Mouse (Mus musculus): ENCODE data around the gene Smok3b. TPM values are rescaled to one million over a fixed set of nuclear protein-coding genes. Genes with fewer than 3 reads are reported as not detected.

The Smok3b gene
- polyA plus RNA-seq, 1 experiment from 2014 or later = not detected

DNA sequence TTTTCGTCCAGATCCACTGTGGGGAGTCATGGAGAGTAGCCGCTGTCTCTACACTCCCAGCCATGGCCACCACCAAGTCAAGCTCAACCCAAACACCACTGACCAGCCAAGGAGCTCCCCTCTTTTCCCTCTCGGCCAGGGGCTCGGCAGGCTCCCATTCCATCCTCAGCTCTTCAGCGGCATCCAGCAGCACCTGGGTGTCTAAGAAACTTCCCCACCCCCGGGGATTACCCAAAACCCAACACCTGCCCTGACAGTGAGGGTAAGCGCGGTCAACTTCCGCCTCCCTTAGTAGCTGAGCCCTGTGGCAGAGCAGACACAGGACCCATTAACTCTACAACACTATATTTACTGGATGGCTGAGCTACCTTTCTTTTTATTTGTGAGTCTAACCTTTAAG lies 60.2 kb downstream of the Smok3b start:
- Histone ChIP-seq H3K4me3 (ENCODE audit: low read depth, low read length) (no peak overlapping the region), H3K9me3 (replicated peaks; ENCODE audit: control insufficient read depth, low read length) (no peaks in the 10 kb centered on the region), H3K27me3 (ENCODE audit: control insufficient read depth, insufficient read depth, low read depth, low read length) (no peaks in the 10 kb centered on the region), H3K27ac (ENCODE audit: low read length) (no peak overlapping the region), H3K36me3 (ENCODE audit: control insufficient read depth, insufficient read depth) (no peaks in the 10 kb centered on the region), H3K4me2 (ENCODE audit: low read depth, low read length) (no peak overlapping the region), H3K4me1 (ENCODE audit: control insufficient read depth, low read depth, low read length) (peaks cover 12% of the 10 kb centered on the region), H3K9ac (ENCODE audit: low read depth, low read length) (no peak overlapping the region)
- no peak for ATAC-seq (ENCODE audit: low read depth)
- WGBS (ENCODE audit: insufficient replicate concordance) = 73% methylated on average over 9 of the region's 9 CpGs

GRCm38 (mm10) chr5:138083318-138083900 lies 62.2 kb downstream of the Smok3b start:
- WGBS (ENCODE audit: insufficient replicate concordance) = 52% methylated on average over 2 of the region's 2 CpGs
- no peak overlapping the region for H3K27ac ChIP-seq (ENCODE audit: low read length)

DNA sequence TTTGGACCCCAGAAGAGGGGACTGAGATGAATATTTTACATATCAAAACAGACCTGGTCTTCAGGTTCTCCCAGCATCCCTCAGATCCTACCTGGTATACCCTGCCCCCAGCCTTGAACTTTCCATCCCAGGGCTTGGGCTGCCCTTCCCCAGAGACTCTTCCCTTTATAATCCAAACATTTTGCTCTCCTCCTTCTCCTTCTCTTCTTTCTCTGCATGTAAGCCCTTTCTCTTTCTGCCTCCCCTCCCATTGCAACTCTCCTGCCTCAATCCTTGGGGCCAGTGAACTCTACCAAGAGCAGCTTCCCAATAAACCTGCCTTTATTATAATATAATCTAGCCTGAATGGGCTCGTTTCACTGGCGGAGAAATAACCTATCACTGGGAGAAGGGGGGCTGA lies 62.7 kb downstream of the Smok3b start:
- no peaks in the 10 kb centered on the region for H3K9me3 ChIP-seq (replicated peaks; ENCODE audit: control insufficient read depth, low read length)
- H3K9ac ChIP-seq (ENCODE audit: low read depth, low read length) = no peak overlapping the region
- H3K4me3 ChIP-seq (ENCODE audit: low read depth, low read length) = no peak overlapping the region
- WGBS (ENCODE audit: insufficient replicate concordance) = 76% methylated on average over 2 of the region's 2 CpGs
- peaks cover 27% of the 10 kb centered on the region for H3K4me1 ChIP-seq (ENCODE audit: control insufficient read depth, low read depth, low read length)
- ATAC-seq (ENCODE audit: low read depth) = no peak
- H3K4me2 ChIP-seq (ENCODE audit: low read depth, low read length) = no peak overlapping the region
- peak overlapping the region; percentile 34; the same call in 1 of the 2 replicates for H3K27ac ChIP-seq (ENCODE audit: low read length)
- H3K27me3 ChIP-seq (ENCODE audit: control insufficient read depth, insufficient read depth, low read depth, low read length) = no peaks in the 10 kb centered on the region
- H3K36me3 ChIP-seq (ENCODE audit: control insufficient read depth, insufficient read depth) = no peaks in the 10 kb centered on the region

More at GRCm38 (mm10) chr5:138083318-138083900, 62.2 kb downstream of the Smok3b start:
- H3K4me1 ChIP-seq (ENCODE audit: control insufficient read depth, low read depth, low read length) = peaks cover 21% of the 10 kb centered on the region
- no peak overlapping the region for H3K4me3 ChIP-seq (ENCODE audit: low read depth, low read length)
- no peak overlapping the region for H3K4me2 ChIP-seq (ENCODE audit: low read depth, low read length)
- H3K9me3 ChIP-seq (replicated peaks; ENCODE audit: control insufficient read depth, low read length) = no peaks in the 10 kb centered on the region
- no peaks in the 10 kb centered on the region for H3K36me3 ChIP-seq (ENCODE audit: control insufficient read depth, insufficient read depth)
- no peak overlapping the region for H3K9ac ChIP-seq (ENCODE audit: low read depth, low read length)
- H3K27me3 ChIP-seq (ENCODE audit: control insufficient read depth, insufficient read depth, low read depth, low read length) = no peaks in the 10 kb centered on the region
- ATAC-seq (ENCODE audit: low read depth) = no peak

GRCm38 (mm10) chr5:138084507-138084906 lies 63.3 kb downstream of the Smok3b start:
- WGBS (ENCODE audit: insufficient replicate concordance) = 17% methylated on average over 2 of the region's 2 CpGs
- peak overlapping the region; percentile 51 for H3K27ac ChIP-seq (ENCODE audit: low read length)

DNA sequence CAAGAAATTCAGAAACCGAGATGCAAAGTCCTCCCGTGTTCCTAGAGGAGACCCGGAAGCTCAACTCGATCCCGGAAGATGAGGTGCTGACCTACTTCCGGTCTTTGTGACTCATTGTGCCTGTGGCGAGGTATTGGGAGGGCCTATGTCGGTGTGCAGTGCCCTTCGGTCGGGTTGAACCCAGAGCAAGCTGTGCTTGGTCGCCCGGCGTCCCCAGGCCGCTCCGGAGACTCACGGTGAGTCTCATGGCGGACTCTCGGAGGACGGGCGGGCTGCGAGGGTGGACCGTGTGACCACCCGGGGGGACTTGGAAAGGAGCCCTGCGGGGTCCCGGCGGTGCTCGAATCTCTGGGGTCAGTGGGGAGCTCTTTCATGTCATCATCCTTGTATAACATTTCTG lies 63.8 kb downstream of the Smok3b start, which contains the start of gene Zkscan1:
Zkscan1 (plus strand) TSS at position 89 of the 400 bp plus-strand sequence.
- H3K4me2 ChIP-seq (ENCODE audit: low read depth, low read length) = peak within 1 kb of the TSS; percentile 83
- H3K36me3 ChIP-seq (ENCODE audit: control insufficient read depth, insufficient read depth) = no peaks in the 10 kb centered on the region
- H3K27me3 ChIP-seq (ENCODE audit: control insufficient read depth, insufficient read depth, low read depth, low read length) = no peaks in the 10 kb centered on the region
- H3K9ac ChIP-seq (ENCODE audit: low read depth, low read length) = peak within 1 kb of the TSS; percentile 83
- no peaks in the 10 kb centered on the region for H3K9me3 ChIP-seq (replicated peaks; ENCODE audit: control insufficient read depth, low read length)
- peak within 1 kb of the TSS; percentile 78 for H3K4me3 ChIP-seq (ENCODE audit: low read depth, low read length)
- peaks cover 32% of the 10 kb centered on the region for H3K4me1 ChIP-seq (ENCODE audit: control insufficient read depth, low read depth, low read length)
- peak; percentile 89 for ATAC-seq (ENCODE audit: low read depth)
- 0% methylated on average over 27 of the region's 27 CpGs for WGBS (ENCODE audit: insufficient replicate concordance)
- peak within 1 kb of the TSS; percentile 68 for H3K27ac ChIP-seq (ENCODE audit: low read length)

More at GRCm38 (mm10) chr5:138084507-138084906, 63.3 kb downstream of the Smok3b start:
- H3K27me3 ChIP-seq (ENCODE audit: control insufficient read depth, insufficient read depth, low read depth, low read length) = no peaks in the 10 kb centered on the region
- peak overlapping the region; percentile 83 for H3K4me2 ChIP-seq (ENCODE audit: low read depth, low read length)
- H3K9ac ChIP-seq (ENCODE audit: low read depth, low read length) = peak overlapping the region; percentile 83
- no peaks in the 10 kb centered on the region for H3K9me3 ChIP-seq (replicated peaks; ENCODE audit: control insufficient read depth, low read length)
- ATAC-seq (ENCODE audit: low read depth) = peak; percentile 44
- H3K4me1 ChIP-seq (ENCODE audit: control insufficient read depth, low read depth, low read length) = peaks cover 31% of the 10 kb centered on the region
- H3K36me3 ChIP-seq (ENCODE audit: control insufficient read depth, insufficient read depth) = no peaks in the 10 kb centered on the region
- peak overlapping the region; percentile 78 for H3K4me3 ChIP-seq (ENCODE audit: low read depth, low read length)

DNA sequence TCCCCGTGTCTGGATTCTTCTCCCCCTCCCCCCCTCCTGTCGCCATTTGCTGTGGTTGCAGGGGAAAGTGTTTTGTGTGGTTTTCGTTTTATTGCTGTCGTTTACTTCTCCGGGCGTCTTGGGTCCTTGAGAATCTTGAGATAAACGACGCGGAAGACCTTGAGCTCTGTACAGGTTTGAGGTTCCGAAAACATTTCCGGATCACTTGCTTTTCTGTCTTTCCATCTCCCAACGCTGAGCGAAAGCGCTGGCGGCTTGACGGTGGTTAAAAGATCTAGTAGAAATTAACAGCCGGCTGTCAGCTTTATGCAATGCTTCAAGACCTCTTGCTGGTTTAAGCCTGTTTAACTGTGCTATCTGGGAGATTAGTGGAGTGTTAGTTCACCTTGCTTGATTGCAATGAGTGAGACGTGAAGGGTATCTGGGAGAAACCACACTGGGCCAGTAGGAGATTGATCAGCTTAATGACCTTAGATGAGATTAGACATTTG lies 64.2 kb downstream of the Smok3b start:
- Histone ChIP-seq H3K9me3 (replicated peaks; ENCODE audit: control insufficient read depth, low read length) (no peaks in the 10 kb centered on the region), H3K36me3 (ENCODE audit: control insufficient read depth, insufficient read depth) (no peaks in the 10 kb centered on the region), H3K27ac (ENCODE audit: low read length) (peak overlapping the region; percentile 68), H3K27me3 (ENCODE audit: control insufficient read depth, insufficient read depth, low read depth, low read length) (no peaks in the 10 kb centered on the region), H3K4me2 (ENCODE audit: low read depth, low read length) (peak overlapping the region; percentile 83), H3K4me1 (ENCODE audit: control insufficient read depth, low read depth, low read length) (peaks cover 33% of the 10 kb centered on the region), H3K4me3 (ENCODE audit: low read depth, low read length) (peak overlapping the region; percentile 78), H3K9ac (ENCODE audit: low read depth, low read length) (peak overlapping the region; percentile 83)
- ATAC-seq (ENCODE audit: low read depth) = no peak
- WGBS (ENCODE audit: insufficient replicate concordance) = under 1% methylated on average over 18 of the region's 18 CpGs

- WGBS (ENCODE audit: insufficient replicate concordance) = 63% methylated on average over 3 of the region's 3 CpGs
- Histone ChIP-seq H3K9ac (ENCODE audit: low read depth, low read length) (no peak overlapping the region), H3K9me3 (replicated peaks; ENCODE audit: control insufficient read depth, low read length) (no peaks in the 10 kb centered on the region), H3K4me1 (ENCODE audit: control insufficient read depth, low read depth, low read length) (peaks cover 33% of the 10 kb centered on the region), H3K4me2 (ENCODE audit: low read depth, low read length) (0 out of 2 replicates have a peak overlapping the region, but pooled peaks have one; percentile 83), H3K27me3 (ENCODE audit: control insufficient read depth, insufficient read depth, low read depth, low read length) (no peaks in the 10 kb centered on the region), H3K4me3 (ENCODE audit: low read depth, low read length) (no peak overlapping the region), H3K36me3 (ENCODE audit: control insufficient read depth, insufficient read depth) (no peaks in the 10 kb centered on the region), H3K27ac (ENCODE audit: low read length) (no peak overlapping the region)
- no peak for ATAC-seq (ENCODE audit: low read depth)
Observed at GRCm38 (mm10) chr5:138086842-138087241, 65.6 kb downstream of the Smok3b start.

- 73% methylated on average over 3 of the region's 3 CpGs for WGBS (ENCODE audit: insufficient replicate concordance)
- Histone ChIP-seq H3K27me3 (ENCODE audit: control insufficient read depth, insufficient read depth, low read depth, low read length) (no peaks in the 10 kb centered on the region), H3K4me2 (ENCODE audit: low read depth, low read length) (peak overlapping the region; percentile 21; the same call in 1 of the 2 replicates), H3K9me3 (replicated peaks; ENCODE audit: control insufficient read depth, low read length) (no peaks in the 10 kb centered on the region), H3K4me3 (ENCODE audit: low read depth, low read length) (no peak overlapping the region), H3K4me1 (ENCODE audit: control insufficient read depth, low read depth, low read length) (peaks cover 33% of the 10 kb centered on the region), H3K27ac (ENCODE audit: low read length) (peak overlapping the region; percentile 53), H3K36me3 (ENCODE audit: control insufficient read depth, insufficient read depth) (peaks cover 4% of the 10 kb centered on the region; the same call in 1 of the 2 replicates), H3K9ac (ENCODE audit: low read depth, low read length) (no peak overlapping the region)
- no peak for ATAC-seq (ENCODE audit: low read depth)
Observed at GRCm38 (mm10) chr5:138088366-138088765, 67.1 kb downstream of the Smok3b start.

DNA sequence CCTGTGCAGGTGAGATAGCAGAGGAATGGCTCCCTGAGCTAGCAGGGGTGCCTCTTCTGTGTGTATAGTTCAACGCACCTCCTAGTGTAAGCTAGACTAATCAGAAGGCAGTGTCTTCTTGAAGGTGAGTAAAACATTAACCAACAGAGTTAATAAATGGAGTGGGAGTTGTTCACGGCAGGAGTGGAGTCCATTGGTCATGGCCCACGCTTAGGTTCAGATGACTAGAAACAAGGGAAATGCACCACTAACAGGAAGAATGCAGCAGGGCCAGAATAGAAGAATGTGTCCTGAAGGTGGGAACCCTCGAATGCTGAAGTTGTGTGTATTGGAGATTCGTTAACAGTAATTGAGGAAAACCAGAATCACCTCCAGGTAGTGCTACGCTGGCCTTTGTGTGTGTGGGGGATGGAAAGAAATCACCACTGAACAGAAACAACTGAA lies 67.9 kb downstream of the Smok3b start:
- Histone ChIP-seq H3K9me3 (replicated peaks; ENCODE audit: control insufficient read depth, low read length) (no peaks in the 10 kb centered on the region), H3K9ac (ENCODE audit: low read depth, low read length) (peak overlapping the region; percentile 4; the same call in 1 of the 2 replicates), H3K4me1 (ENCODE audit: control insufficient read depth, low read depth, low read length) (peaks cover 27% of the 10 kb centered on the region), H3K27ac (ENCODE audit: low read length) (peak overlapping the region; percentile 81), H3K27me3 (ENCODE audit: control insufficient read depth, insufficient read depth, low read depth, low read length) (no peaks in the 10 kb centered on the region), H3K36me3 (ENCODE audit: control insufficient read depth, insufficient read depth) (peaks cover 5% of the 10 kb centered on the region; the same call in 1 of the 2 replicates), H3K4me2 (ENCODE audit: low read depth, low read length) (peak overlapping the region; percentile 38), H3K4me3 (ENCODE audit: low read depth, low read length) (peak overlapping the region; percentile 25; the same call in 1 of the 2 replicates)
- WGBS (ENCODE audit: insufficient replicate concordance) = 57% methylated on average over 6 of the region's 6 CpGs
- peak; percentile 71 for ATAC-seq (ENCODE audit: low read depth)

Data from liver, embryonic 16.5 days (tissue).